Mouse (Mus musculus) olfactory bulb, adult 2 months (tissue): ENCODE data around the gene Fkrp. TPM values are rescaled to one million over a fixed set of nuclear protein-coding genes. Genes with fewer than 3 reads are reported as not detected.

Experiments used
- H3K27ac ChIP-seq: fragments of 200-500 bp; 2 replicates; pipeline ENCODE4 v1.5.1; 2012; ENCODE audit warnings: low read depth, low read length; ENCODE audit not compliant: insufficient read depth
- H3K4me1 ChIP-seq: fragments of 200-500 bp; 2 replicates; pipeline ENCODE4 v1.6.1; 2012; ENCODE audit warnings: low read length; ENCODE audit not compliant: control insufficient read depth, insufficient read depth
- H3K4me3 ChIP-seq: fragments of 200-500 bp; 2 replicates; pipeline ENCODE4 v1.5.1; 2012; ENCODE audit warnings: mild to moderate bottlenecking, low read depth, low read length, moderate library complexity; ENCODE audit not compliant: insufficient read depth
- CTCF ChIP-seq: fragments of 200-500 bp; IDR thresholded peaks from 2 replicates; pipeline ENCODE4 v1.5.1; 2012; ENCODE audit warnings: low read depth, mild to moderate bottlenecking, low read length, moderate library complexity; ENCODE audit not compliant: insufficient read depth
- POLR2A ChIP-seq: fragments of 200-500 bp; IDR thresholded peaks from 2 replicates; pipeline ENCODE4 v1.6.1; 2012; ENCODE audit warnings: mild to moderate bottlenecking, low read depth, low read length, moderate library complexity; ENCODE audit not compliant: insufficient read depth
- WGBS: fragments of 180-500 bp; shearing (Covaris S2); methylation state at CpG from one replicate; pipeline ENCODE4 v1.1.7; 2018; 5-methylcytosine and 5-hydroxymethylcytosine counted together
- polyA plus RNA-seq: library from polyadenylated mRNA; stranded (reverse); fragments of >200 nt; gene quantifications from 2 replicates; pipeline ENCODE4 v1.2.4, GENCODE M21; 2012; ENCODE audit warnings: low replicate concordance; ENCODE audit not compliant: missing spikeins, insufficient read depth, insufficient read length

Gene Fkrp
- polyA plus RNA-seq, 1 experiment, result not detected

DNA sequence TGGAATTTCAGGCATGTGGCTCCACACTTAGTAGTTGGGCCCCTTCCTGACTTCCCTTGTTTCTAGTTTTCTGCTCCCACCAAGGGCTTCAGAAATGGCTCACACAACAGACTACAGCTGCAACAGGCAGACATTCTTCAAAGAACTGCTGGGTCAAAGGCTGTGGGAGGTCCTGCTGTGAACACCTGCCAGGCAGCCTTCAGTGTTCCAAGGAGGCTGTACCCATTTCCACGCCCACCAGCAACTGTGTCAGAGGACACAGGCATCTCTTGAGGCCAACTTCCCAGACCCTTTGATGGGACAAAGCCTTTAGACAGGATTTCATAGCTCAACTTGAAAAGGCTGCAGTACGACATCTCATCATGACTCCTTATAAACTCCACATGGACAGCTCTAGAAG, 50.1 kb downstream of the Fkrp start:
- Histone ChIP-seq H3K4me1 (peaks cover 7% of the 10 kb centered on the region; the same call in 1 of the 2 replicates), H3K27ac (no peak overlapping the region), H3K4me3 (no peak overlapping the region)
- TF ChIP-seq CTCF (no peak), POLR2A (no peak)
- WGBS, result 47% methylated on average over 2 of the region's 2 CpGs

DNA sequence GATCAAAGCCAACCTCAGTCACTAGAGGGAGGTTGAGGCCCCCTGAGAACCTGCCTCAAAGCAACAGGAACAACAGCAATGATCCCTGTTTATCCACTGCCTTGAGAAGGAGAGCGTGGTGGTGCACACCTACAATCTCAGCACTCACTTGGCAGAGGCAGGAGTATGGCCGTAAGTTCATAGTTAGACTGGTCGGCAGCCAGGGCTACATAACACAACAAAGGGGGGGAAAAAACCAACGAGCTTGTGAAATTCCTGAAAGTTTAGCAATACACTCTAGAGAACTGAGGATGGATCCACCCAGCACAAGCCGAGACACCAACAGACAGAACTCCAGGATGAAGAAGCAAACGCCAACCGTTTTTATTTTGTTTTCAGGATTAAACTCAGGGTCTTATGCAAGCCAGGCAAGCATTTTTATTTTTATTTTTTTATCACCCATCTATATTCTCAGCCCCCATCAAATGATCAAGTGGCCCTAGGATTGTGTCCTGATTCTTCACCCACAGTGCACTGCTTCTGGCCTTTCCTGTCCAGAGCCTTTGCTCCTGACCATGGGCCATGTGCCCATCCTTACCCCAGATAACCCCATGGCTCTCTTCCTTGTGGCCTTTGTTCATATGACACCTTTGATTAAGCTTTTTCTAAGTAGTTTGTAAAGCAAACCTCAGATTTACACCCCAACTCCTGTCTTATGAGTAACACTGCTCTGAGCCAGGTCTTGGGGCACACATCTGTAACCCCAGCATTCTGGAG, 52.9 kb downstream of the Fkrp start:
- WGBS, result 89% methylated on average over 7 of the region's 7 CpGs

GRCm38 (mm10) chr7:16761630-16762029, 54.9 kb downstream of the Fkrp start:
- Histone ChIP-seq H3K4me1 (peaks cover 7% of the 10 kb centered on the region; the same call in 1 of the 2 replicates), H3K27ac (0 out of 2 replicates have a peak overlapping the region, but pooled peaks have one; percentile 33), H3K4me3 (no peak overlapping the region)
- WGBS, result 68% methylated on average over 5 of the region's 5 CpGs
- TF ChIP-seq POLR2A, result no peak
- no peak for TF ChIP-seq CTCF

More for the DNA sequence above, 52.9 kb downstream of the Fkrp start:
- no peak overlapping the region for H3K27ac ChIP-seq
- H3K4me1 ChIP-seq, result peaks cover 11% of the 10 kb centered on the region
- TF ChIP-seq CTCF (no peak), POLR2A (no peak)
- no peak overlapping the region for H3K4me3 ChIP-seq

GRCm38 (mm10) chr7:16761005-16761481, 55.5 kb downstream of the Fkrp start:
- Histone ChIP-seq H3K27ac (no peak overlapping the region), H3K4me3 (no peak overlapping the region), H3K4me1 (peaks cover 7% of the 10 kb centered on the region; the same call in 1 of the 2 replicates)
- WGBS, result 44% methylated on average over 10 of the region's 10 CpGs
- TF ChIP-seq POLR2A, result no peak

GRCm38 (mm10) chr7:16760292-16760691, 56.2 kb downstream of the Fkrp start:
- no peak overlapping the region for H3K4me3 ChIP-seq
- TF ChIP-seq POLR2A (no peak), CTCF (no peak)
- H3K27ac ChIP-seq, result no peak overlapping the region
- WGBS, result 46% methylated on average over 8 of the region's 8 CpGs
- peaks cover 7% of the 10 kb centered on the region; the same call in 1 of the 2 replicates for H3K4me1 ChIP-seq

Other genes starting within 250 kb of the Fkrp start
- not detected in 2 replicates for gene Arhgap35, start 201.7 kb downstream of the Fkrp start, polyA plus RNA-seq
- gene Ceacam15, start 141.0 kb downstream of the Fkrp start, polyA plus RNA-seq, result not detected in 2 replicates
- gene Ceacam9, start 94.8 kb downstream of the Fkrp start, polyA plus RNA-seq, result not detected in 2 replicates
- not detected in 2 replicates for gene Ap2s1, start 78.3 kb downstream of the Fkrp start, polyA plus RNA-seq
- gene Slc1a5, start 35.4 kb downstream of the Fkrp start, polyA plus RNA-seq, result not detected in 2 replicates
- gene Strn4, start 843 bp downstream of the Fkrp start, polyA plus RNA-seq, result not detected in 2 replicates
- not detected in 2 replicates for gene Prkd2, start 26.2 kb upstream of the Fkrp start, polyA plus RNA-seq
- not detected in 2 replicates for gene Dact3, start 58.6 kb upstream of the Fkrp start, polyA plus RNA-seq
- gene Gng8, start 75.1 kb upstream of the Fkrp start, polyA plus RNA-seq, result not detected in 2 replicates
- gene Ptgir, start 89.8 kb upstream of the Fkrp start, polyA plus RNA-seq, result not detected in 2 replicates
- gene Calm3, start 107.4 kb upstream of the Fkrp start, polyA plus RNA-seq, result 1,020 and 1,388 TPM in 2 replicates
- gene Pnmal2, start 128.0 kb upstream of the Fkrp start, polyA plus RNA-seq, result not detected in 2 replicates
- not detected in 2 replicates for gene Pnmal1, start 142.9 kb upstream of the Fkrp start, polyA plus RNA-seq
- not detected in 2 replicates for gene Gm42372, start 166.4 kb upstream of the Fkrp start, polyA plus RNA-seq
- not detected in 2 replicates for gene Ccdc8, start 176.0 kb upstream of the Fkrp start, polyA plus RNA-seq
- gene Ppp5c, start 211.2 kb upstream of the Fkrp start, polyA plus RNA-seq, result not detected in 2 replicates
- gene Hif3a, start 245.7 kb upstream of the Fkrp start, polyA plus RNA-seq, result not detected in 2 replicates